Mouse (Mus musculus) gastrocnemius, postnatal 36 days (tissue): ENCODE results near the gene Olfr12. TPM values are rescaled to one million over a fixed set of nuclear protein-coding genes. Genes with fewer than 3 reads are reported as not detected.

Source experiments
- DNase-seq, 2 experiments: peaks; one replicate each; pipeline ENCODE4 v3.0.0; 2022
- intact Hi-C: fragments of 180-260 bp; cut with DNase I; formaldehyde crosslinking; loops from one replicate; pipeline ENCODE4 v1.15.1; 2025
- long read RNA-seq, 2 experiments: library from polyadenylated mRNA; stranded (forward); transcript quantifications; one replicate each; pipeline ENCODE4 v2.0.0; 2021
- total RNA-seq, 2 experiments: library from RNA; stranded (reverse); gene quantifications; 2 replicates each; pipeline ENCODE4 v1.2.3; 2021

The Olfr12 gene
- total RNA-seq = not detected
- long read RNA-seq, experiment 1 = 0 reads
- long read RNA-seq, experiment 2 = 0 reads

- intact Hi-C loops = loop anchor here (10.0 kb wide), 1 partner anchor 703 kb away; no protein-coding TSS in a partner anchor
- no peak for DNase-seq
These were observed at the start of gene Olfr12 for GRCm38 (mm10) chr1:92617488-92617887. Olfr12 (plus strand) TSS chr1:92617788.

- intact Hi-C loops = no loop called here
- DNase-seq = no peak
These were observed 46.6 kb upstream of the Olfr12 start, which contains the start of gene Olfr1413 for GRCm38 (mm10) chr1:92571022-92571421. Olfr1413 (plus strand) TSS chr1:92571322.

GRCm38 (mm10) chr1:92585479-92585878, 32.1 kb upstream of the Olfr12 start, which contains the start of gene Olfr1412:
Olfr1412 (plus strand) TSS chr1:92585779.
- DNase-seq = no peak
- intact Hi-C loops = no loop called here

GRCm38 (mm10) chr1:92594111-92594510, 23.5 kb upstream of the Olfr12 start, which contains the start of gene Olfr1411:
Olfr1411 (plus strand) TSS chr1:92594411.
- intact Hi-C loops = no loop called here

GRCm38 (mm10) chr1:92596019-92596418, 21.6 kb upstream of the Olfr12 start:
- DNase-seq = no peak
- intact Hi-C loops = no loop called here

More at GRCm38 (mm10) chr1:92594111-92594510, 23.5 kb upstream of the Olfr12 start, which contains the start of gene Olfr1411:
- DNase-seq = no peak

- DNase-seq = no peak
- intact Hi-C loops = no loop called here
These were observed 12.1 kb upstream of the Olfr12 start, which contains the start of gene Olfr1410 for GRCm38 (mm10) chr1:92605482-92605881. Olfr1410 (plus strand) TSS chr1:92605782.

- DNase-seq = no peak
- intact Hi-C loops = no loop called here
These were observed 9.9 kb upstream of the Olfr12 start for GRCm38 (mm10) chr1:92607711-92608110.

- DNase-seq = no peak
- intact Hi-C loops = loop anchor here (2.0 to 10.0 kb wide), 2 partner anchors 90 to 696 kb away; no protein-coding TSS in a partner anchor
These were observed 6.6 kb upstream of the Olfr12 start for GRCm38 (mm10) chr1:92611008-92611407.

- DNase-seq = no peak
- intact Hi-C loops = loop anchor here (2.0 to 10.0 kb wide), 2 partner anchors 36 to 698 kb away; partner anchors contain the start of gene Otos
These were observed 4.4 kb upstream of the Olfr12 start for GRCm38 (mm10) chr1:92613175-92613574.

- intact Hi-C loops = loop anchor here (10.0 kb wide), 1 partner anchor 700 kb away; no protein-coding TSS in a partner anchor
These were observed 3.1 kb upstream of the Olfr12 start for GRCm38 (mm10) chr1:92614516-92614915.

GRCm38 (mm10) chr1:92616046-92616445, 1.5 kb upstream of the Olfr12 start:
- DNase-seq = no peak
- intact Hi-C loops = loop anchor here (10.0 kb wide), 1 partner anchor 701 kb away; no protein-coding TSS in a partner anchor

More at GRCm38 (mm10) chr1:92614516-92614915, 3.1 kb upstream of the Olfr12 start:
- no peak for DNase-seq

- DNase-seq = no peak
- intact Hi-C loops = loop anchor here (10.0 kb wide), 1 partner anchor 704 kb away; no protein-coding TSS in a partner anchor
These were observed 772 bp downstream of the Olfr12 start for GRCm38 (mm10) chr1:92618360-92618759.

GRCm38 (mm10) chr1:92628227-92628626, 10.6 kb downstream of the Olfr12 start:
- intact Hi-C loops = no loop called here
- no peak for DNase-seq

- intact Hi-C loops = no loop called here
- DNase-seq = no peak
These were observed 14.6 kb downstream of the Olfr12 start for GRCm38 (mm10) chr1:92632196-92632595.

GRCm38 (mm10) chr1:92632948-92633347, 15.4 kb downstream of the Olfr12 start:
- intact Hi-C loops = no loop called here
- no peak for DNase-seq

- DNase-seq = no peak
- intact Hi-C loops = no loop called here
These were observed 16.1 kb downstream of the Olfr12 start for GRCm38 (mm10) chr1:92633726-92634125.

GRCm38 (mm10) chr1:92634569-92634968, 17.0 kb downstream of the Olfr12 start:
- intact Hi-C loops = no loop called here
- no peak for DNase-seq

GRCm38 (mm10) chr1:92634976-92635599, 17.5 kb downstream of the Olfr12 start:
- no peak for DNase-seq
- intact Hi-C loops = no loop called here

GRCm38 (mm10) chr1:92636015-92636414, 18.4 kb downstream of the Olfr12 start:
- DNase-seq = no peak
- intact Hi-C loops = no loop called here

- intact Hi-C loops = no loop called here
- no peak for DNase-seq
These were observed 19.1 kb downstream of the Olfr12 start for GRCm38 (mm10) chr1:92636676-92637075.

GRCm38 (mm10) chr1:92637501-92638172, 20.0 kb downstream of the Olfr12 start:
- DNase-seq = no peak
- intact Hi-C loops = no loop called here
